9 mouse cellular contexts compared by ENCODE assay signal in genomic region chr15:12577054-12577696, GRCm38 (mm10).
DNase-seq lines count a peak whose midpoint lies in the region; ATAC-seq and TF ChIP-seq lines count a peak whose summit lies in the region.
"Had no signal": no experiment of that assay in that cellular context is flagged by ENCODE, and none has a peak within 500 bp of the region (broad histone marks: within the 10 kb centered on the region; RNA-seq: fewer than 3 reads in every experiment).

No protein-coding gene starts in this region.

- peak; percentile 23 for DNase-seq in liver, adult 2 months (ENCODE audit: extremely low read depth, low read depth, low spot score)
- no peak for DNase-seq in liver
- DNase-seq in cerebellum, adult 9-10 months: peak; percentile 67
- peak; percentile 14 to 24 for DNase-seq in frontal cortex, postnatal 25 days (ENCODE audit: low spot score in 2 of 2)
- peak; percentile 8 for DNase-seq in layer of hippocampus, adult 9-11 months
- peak; percentile 67 for DNase-seq in lung, postnatal 25 days (ENCODE audit: low spot score)
- peak; percentile 47 for DNase-seq in skeletal muscle tissue, adult 2 months (ENCODE audit: low read depth, low spot score)

- no peaks in the 10 kb centered on the region for H3K4me1 ChIP-seq in liver, adult 2 months (ENCODE audit: control insufficient read depth, insufficient read depth, low read length)
- peaks cover 17% of the 10 kb centered on the region for H3K4me1 ChIP-seq in hindbrain, embryonic 15.5 days (replicated peaks)

- TF ChIP-seq CTCF in liver, adult 2 months (IDR thresholded peaks at IDR 0.05; ENCODE audit: low read depth, low read length): no peak

- no peak for TF ChIP-seq POLR2A in liver, adult 2 months (IDR thresholded peaks at IDR 0.05; ENCODE audit: extremely low read depth, insufficient read depth, low read length)

- no peaks in the 10 kb centered on the region for H3K9me3 ChIP-seq in hindbrain, embryonic 15.5 days
- H3K9me3 ChIP-seq: G1E had no signal

- H3K4me2 ChIP-seq in hindbrain, embryonic 15.5 days: peak overlapping the region; percentile 34

- no peaks in the 10 kb centered on the region for H3K36me3 ChIP-seq in liver, adult 2 months (ENCODE audit: control insufficient read depth, insufficient read depth, low read length)
- no peaks in the 10 kb centered on the region for H3K36me3 ChIP-seq in hindbrain, embryonic 15.5 days
- H3K36me3 ChIP-seq: G1E had no signal

- no peaks in the 10 kb centered on the region for H3K79me2 ChIP-seq in liver, adult 2 months (ENCODE audit: control insufficient read depth, insufficient read depth, low read length)

- 18% methylated on average over 11 of the region's 11 CpGs for WGBS in liver, adult 2 months
- 15% methylated on average over 11 of the region's 11 CpGs for WGBS in hindbrain, embryonic 15.5 days

- peak; percentile 81 for ATAC-seq in hindbrain, embryonic 15.5 days (ENCODE audit: low FRiP score, low read depth)

- no peak overlapping the region for H3K4me3 ChIP-seq in liver, adult 2 months (ENCODE audit: insufficient read depth, low read depth, low read length)
- H3K4me3 ChIP-seq in hindbrain, embryonic 15.5 days: no peak overlapping the region

- no peak overlapping the region for H3K9ac ChIP-seq in liver, adult 2 months (ENCODE audit: low read depth, low read length)
- H3K9ac ChIP-seq in hindbrain, embryonic 15.5 days: no peak overlapping the region

- no peak overlapping the region for H3K27ac ChIP-seq in liver, adult 2 months (replicated peaks; ENCODE audit: insufficient read depth, low read depth, low read length)
- peak overlapping the region; percentile 44; the same call in 1 of the 2 replicates for H3K27ac ChIP-seq in hindbrain, embryonic 15.5 days (replicated peaks)

- H3K27me3 ChIP-seq in liver, adult 2 months (ENCODE audit: control insufficient read depth, insufficient read depth, low read length): no peaks in the 10 kb centered on the region
- no peaks in the 10 kb centered on the region for H3K27me3 ChIP-seq in hindbrain, embryonic 15.5 days
